Mouse (Mus musculus) thymus, adult 18-20 months (tissue): ENCODE data around the gene Srbd1.

ENCODE experiments used
- DNase-seq, 2 experiments: peaks; one replicate each; pipeline ENCODE4 v3.0.0; 2022; ENCODE audit warnings: mixed read lengths in 2 of 2

The Srbd1 gene

GRCm38 (mm10) chr17:85975077-85975476 lies 169.9 kb downstream of the Srbd1 start:
- no peak for DNase-seq

- no peak for DNase-seq
Measured at GRCm38 (mm10) chr17:85974591-85974990, 170.4 kb downstream of the Srbd1 start.

GRCm38 (mm10) chr17:85971120-85971519 lies 173.9 kb downstream of the Srbd1 start:
- no peak for DNase-seq

GRCm38 (mm10) chr17:85961653-85962052 lies 183.3 kb downstream of the Srbd1 start:
- no peak for DNase-seq

GRCm38 (mm10) chr17:85951771-85952170 lies 193.2 kb downstream of the Srbd1 start:
- no peak for DNase-seq

GRCm38 (mm10) chr17:85949919-85950505 lies 195.0 kb downstream of the Srbd1 start:
- DNase-seq: no peak

GRCm38 (mm10) chr17:85948911-85949909 lies 195.8 kb downstream of the Srbd1 start:
- no peak for DNase-seq

GRCm38 (mm10) chr17:85944726-85945125 lies 200.2 kb downstream of the Srbd1 start:
- no peak for DNase-seq

- no peak for DNase-seq
Measured at GRCm38 (mm10) chr17:85943994-85944640, 200.9 kb downstream of the Srbd1 start.

GRCm38 (mm10) chr17:85943551-85943981 lies 201.4 kb downstream of the Srbd1 start:
- DNase-seq: no peak

- no peak for DNase-seq
Measured at GRCm38 (mm10) chr17:85943071-85943470, 201.9 kb downstream of the Srbd1 start.

- DNase-seq: no peak
Measured at GRCm38 (mm10) chr17:85942123-85942522, 202.9 kb downstream of the Srbd1 start.

GRCm38 (mm10) chr17:85941141-85941738 lies 203.7 kb downstream of the Srbd1 start:
- DNase-seq: no peak

GRCm38 (mm10) chr17:85937131-85937530 lies 207.8 kb downstream of the Srbd1 start:
- no peak for DNase-seq

GRCm38 (mm10) chr17:85935268-85935667 lies 209.7 kb downstream of the Srbd1 start:
- DNase-seq: no peak
